Mouse (Mus musculus): Measurements from ENCODE around the gene Coa4. TPM values are rescaled to one million over a fixed set of nuclear protein-coding genes. Genes with fewer than 3 reads are reported as not detected.

Gene Coa4
- polyA plus RNA-seq, 1 experiment from 2014 or later, result 17.2 TPM

GRCm38 (mm10) chr7:100497402-100497801, 39.5 kb upstream of the Coa4 start:
- Histone ChIP-seq H3K9ac (no peak overlapping the region), H3K4me3 (no peak overlapping the region), H3K36me3 (peaks cover 8% of the 10 kb centered on the region), H3K9me3 (no peaks in the 10 kb centered on the region), H3K27ac (no peak overlapping the region), H3K4me1 (replicated peaks) (peaks cover 46% of the 10 kb centered on the region), H3K4me2 (no peak overlapping the region), H3K27me3 (peaks cover 15% of the 10 kb centered on the region)
- no peak for ATAC-seq (ENCODE audit: low FRiP score)
- 81% methylated on average over 4 of the region's 4 CpGs for WGBS

GRCm38 (mm10) chr7:100497982-100498381, 38.9 kb upstream of the Coa4 start:
- no peak for ATAC-seq (ENCODE audit: low FRiP score)
- Histone ChIP-seq H3K36me3 (peaks cover 8% of the 10 kb centered on the region), H3K27ac (no peak overlapping the region), H3K4me2 (no peak overlapping the region), H3K4me1 (replicated peaks) (peaks cover 40% of the 10 kb centered on the region), H3K27me3 (peaks cover 9% of the 10 kb centered on the region; the same call in 1 of the 2 replicates), H3K9ac (no peak overlapping the region), H3K4me3 (no peak overlapping the region), H3K9me3 (no peaks in the 10 kb centered on the region)
- 93% methylated on average over 13 of the region's 13 CpGs for WGBS

GRCm38 (mm10) chr7:100499465-100499864, 37.4 kb upstream of the Coa4 start:
- no peak overlapping the region for H3K4me3 ChIP-seq
- H3K27ac ChIP-seq, result no peak overlapping the region
- no peak overlapping the region for H3K4me2 ChIP-seq
- no peaks in the 10 kb centered on the region for H3K9me3 ChIP-seq
- H3K27me3 ChIP-seq, result no peaks in the 10 kb centered on the region
- no peak overlapping the region for H3K9ac ChIP-seq
- peaks cover 26% of the 10 kb centered on the region for H3K4me1 ChIP-seq (replicated peaks)
- H3K36me3 ChIP-seq, result peaks cover 8% of the 10 kb centered on the region
- ATAC-seq (ENCODE audit: low FRiP score), result no peak

GRCm38 (mm10) chr7:100500276-100500977, 36.4 kb upstream of the Coa4 start:
- WGBS, result 69% methylated on average over 16 of the region's 16 CpGs
- Histone ChIP-seq H3K4me2 (no peak overlapping the region), H3K9ac (no peak overlapping the region), H3K4me3 (no peak overlapping the region), H3K27ac (no peak overlapping the region), H3K27me3 (no peaks in the 10 kb centered on the region), H3K9me3 (no peaks in the 10 kb centered on the region), H3K4me1 (replicated peaks) (peaks cover 16% of the 10 kb centered on the region), H3K36me3 (peaks cover 8% of the 10 kb centered on the region)
- ATAC-seq (ENCODE audit: low FRiP score), result no peak

- Histone ChIP-seq H3K27me3 (no peaks in the 10 kb centered on the region), H3K4me3 (no peak overlapping the region), H3K27ac (no peak overlapping the region), H3K4me1 (replicated peaks) (peaks cover 8% of the 10 kb centered on the region), H3K9me3 (no peaks in the 10 kb centered on the region), H3K9ac (no peak overlapping the region), H3K36me3 (peaks cover 8% of the 10 kb centered on the region), H3K4me2 (no peak overlapping the region)
- WGBS, result 69% methylated on average over 6 of the region's 6 CpGs
- no peak for ATAC-seq (ENCODE audit: low FRiP score)
These were observed 35.6 kb upstream of the Coa4 start for GRCm38 (mm10) chr7:100501027-100501843.

- Histone ChIP-seq H3K4me3 (no peak overlapping the region), H3K9me3 (no peaks in the 10 kb centered on the region), H3K27ac (no peak overlapping the region), H3K9ac (no peak overlapping the region), H3K4me2 (no peak overlapping the region), H3K36me3 (peaks cover 7% of the 10 kb centered on the region), H3K4me1 (replicated peaks) (peaks cover 1% of the 10 kb centered on the region; the same call in 1 of the 2 replicates), H3K27me3 (no peaks in the 10 kb centered on the region)
- no peak for ATAC-seq (ENCODE audit: low FRiP score)
- 74% methylated on average over 2 of the region's 2 CpGs for WGBS
These were observed 35.0 kb upstream of the Coa4 start for GRCm38 (mm10) chr7:100501844-100502373.

- peaks cover 4% of the 10 kb centered on the region; the same call in 1 of the 2 replicates for H3K36me3 ChIP-seq
- WGBS, result 84% methylated on average over 7 of the region's 7 CpGs
These were observed 34.4 kb upstream of the Coa4 start for GRCm38 (mm10) chr7:100502374-100502922.

GRCm38 (mm10) chr7:100503076-100503475, 33.8 kb upstream of the Coa4 start:
- Histone ChIP-seq H3K27me3 (no peaks in the 10 kb centered on the region), H3K36me3 (peaks cover under 1% of the 10 kb centered on the region; the same call in 1 of the 2 replicates), H3K9me3 (no peaks in the 10 kb centered on the region), H3K4me1 (replicated peaks) (no peaks in the 10 kb centered on the region), H3K27ac (no peak overlapping the region), H3K4me3 (no peak overlapping the region), H3K4me2 (no peak overlapping the region), H3K9ac (no peak overlapping the region)
- WGBS, result 91% methylated on average over 5 of the region's 5 CpGs
- no peak for ATAC-seq (ENCODE audit: low FRiP score)

More at GRCm38 (mm10) chr7:100502374-100502922, 34.4 kb upstream of the Coa4 start:
- no peak overlapping the region for H3K27ac ChIP-seq
- H3K4me1 ChIP-seq (replicated peaks), result no peaks in the 10 kb centered on the region
- H3K9ac ChIP-seq, result no peak overlapping the region
- no peak for ATAC-seq (ENCODE audit: low FRiP score)
- H3K4me3 ChIP-seq, result no peak overlapping the region
- H3K27me3 ChIP-seq, result no peaks in the 10 kb centered on the region
- no peak overlapping the region for H3K4me2 ChIP-seq
- H3K9me3 ChIP-seq, result no peaks in the 10 kb centered on the region

GRCm38 (mm10) chr7:100504740-100505487, 32.0 kb upstream of the Coa4 start:
- H3K27ac ChIP-seq, result no peak overlapping the region
- no peak overlapping the region for H3K9ac ChIP-seq
- no peaks in the 10 kb centered on the region for H3K36me3 ChIP-seq
- H3K4me2 ChIP-seq, result no peak overlapping the region
- ATAC-seq (ENCODE audit: low FRiP score), result no peak
- no peaks in the 10 kb centered on the region for H3K9me3 ChIP-seq
- H3K4me1 ChIP-seq (replicated peaks), result no peaks in the 10 kb centered on the region
- H3K4me3 ChIP-seq, result no peak overlapping the region
- WGBS, result 85% methylated on average over 13 of the region's 13 CpGs
- H3K27me3 ChIP-seq, result no peaks in the 10 kb centered on the region

- Histone ChIP-seq H3K4me3 (no peak overlapping the region), H3K27me3 (no peaks in the 10 kb centered on the region), H3K9ac (no peak overlapping the region), H3K27ac (no peak overlapping the region), H3K36me3 (no peaks in the 10 kb centered on the region), H3K4me2 (no peak overlapping the region), H3K4me1 (replicated peaks) (no peaks in the 10 kb centered on the region), H3K9me3 (no peaks in the 10 kb centered on the region)
- no peak for ATAC-seq (ENCODE audit: low FRiP score)
- 75% methylated on average over 4 of the region's 4 CpGs for WGBS
These were observed 30.4 kb upstream of the Coa4 start for GRCm38 (mm10) chr7:100506494-100506893.

GRCm38 (mm10) chr7:100508670-100509069, 28.2 kb upstream of the Coa4 start:
- Histone ChIP-seq H3K9me3 (no peaks in the 10 kb centered on the region), H3K36me3 (no peaks in the 10 kb centered on the region), H3K4me1 (replicated peaks) (no peaks in the 10 kb centered on the region), H3K9ac (no peak overlapping the region), H3K4me3 (no peak overlapping the region), H3K27me3 (0 out of 2 replicates have a peak, but pooled peaks cover 4% of the 10 kb centered on the region), H3K27ac (no peak overlapping the region), H3K4me2 (no peak overlapping the region)
- 85% methylated on average over 3 of the region's 3 CpGs for WGBS
- no peak for ATAC-seq (ENCODE audit: low FRiP score)

- 0 out of 2 replicates have a peak, but pooled peaks cover 4% of the 10 kb centered on the region for H3K27me3 ChIP-seq
- WGBS, result 86% methylated on average over 8 of the region's 8 CpGs
- no peaks in the 10 kb centered on the region for H3K36me3 ChIP-seq
- no peaks in the 10 kb centered on the region for H3K9me3 ChIP-seq
- H3K9ac ChIP-seq, result no peak overlapping the region
- H3K4me2 ChIP-seq, result no peak overlapping the region
- no peak overlapping the region for H3K27ac ChIP-seq
- H3K4me1 ChIP-seq (replicated peaks), result peaks cover 4% of the 10 kb centered on the region; the same call in 1 of the 2 replicates
- no peak overlapping the region for H3K4me3 ChIP-seq
- ATAC-seq (ENCODE audit: low FRiP score), result no peak
These were observed 25.3 kb upstream of the Coa4 start for GRCm38 (mm10) chr7:100511602-100512001.
